Mouse (Mus musculus): ENCODE measurements around the gene Fam89b.

DNA sequence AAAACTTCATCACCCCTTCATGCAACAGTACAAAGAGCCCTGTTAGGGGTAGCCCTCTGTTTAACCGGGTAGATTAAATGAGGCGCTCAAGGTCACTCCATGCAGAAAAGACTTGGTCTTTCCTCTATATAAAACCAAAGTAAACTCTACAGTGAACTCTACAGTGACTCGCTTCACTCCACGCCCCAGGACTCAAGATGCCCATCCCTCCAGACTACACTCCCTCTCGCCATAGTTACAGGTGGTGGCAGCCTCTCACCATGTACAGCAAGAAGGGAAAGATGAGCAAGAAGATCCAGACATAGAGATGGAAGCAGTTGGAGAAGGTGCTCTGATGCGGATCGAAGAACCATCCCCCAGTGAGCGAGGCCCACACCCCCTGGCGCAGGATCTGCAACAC lies 41.7 kb downstream of the Fam89b start:
- TF ChIP-seq POLR2A (IDR thresholded peaks at IDR 0.05; ENCODE audit: borderline replicate concordance, insufficient read depth, low read length), result no peak
- TF ChIP-seq CTCF (IDR thresholded peaks at IDR 0.05; ENCODE audit: borderline replicate concordance, insufficient read depth, low read depth, low read length), result no peak

Data from cerebellum, adult 2 months (tissue).